Comparison of ENCODE assay signal across 10 mouse cellular contexts in genomic region chrX:110816609-110817008, GRCm38 (mm10). TPM values are rescaled to one million over a fixed set of nuclear protein-coding genes. Genes with fewer than 3 reads are reported as not detected.
A peak's percentile ranks its signal among the peaks of the same experiment; 100 is the strongest.
DNase-seq lines count a peak whose midpoint lies in the region; ATAC-seq and TF ChIP-seq lines count a peak whose summit lies in the region.
"Had no signal": no experiment of that assay in that cellular context is flagged by ENCODE, and none has a peak within 500 bp of the region (broad histone marks: within the 10 kb centered on the region; RNA-seq: fewer than 3 reads in every experiment).

No protein-coding gene starts in this region.

- 19% methylated on average over 16 of the region's 16 CpGs for WGBS in forebrain, embryonic 11.5 days
- WGBS in limb, embryonic 14.5 days = 12% methylated on average over 16 of the region's 16 CpGs

- H3K27ac ChIP-seq in forebrain, embryonic 11.5 days (ENCODE audit: low read depth, low read length) = no peak overlapping the region; the same call in 1 of the 2 replicates
- H3K27ac ChIP-seq in limb, embryonic 14.5 days (replicated peaks; ENCODE audit: low read depth, low read length) = no peak overlapping the region

- peak overlapping the region; percentile 59 for H3K9ac ChIP-seq in forebrain, embryonic 11.5 days (ENCODE audit: low read length)
- no peak overlapping the region for H3K9ac ChIP-seq in limb, embryonic 14.5 days (ENCODE audit: low read depth, low read length, severe bottlenecking)

- peak overlapping the region; percentile 50 for H3K4me2 ChIP-seq in forebrain, embryonic 11.5 days (ENCODE audit: low read depth, low read length, severe bottlenecking)
- 0 out of 2 replicates have a peak overlapping the region, but pooled peaks have one; percentile 15 for H3K4me2 ChIP-seq in limb, embryonic 14.5 days (replicated peaks; ENCODE audit: low read depth, low read length, severe bottlenecking)

- no peaks in the 10 kb centered on the region for H3K36me3 ChIP-seq in E14TG2a.4 (ENCODE audit: insufficient read depth, low read length)
- no peaks in the 10 kb centered on the region for H3K36me3 ChIP-seq in forebrain, embryonic 11.5 days (ENCODE audit: control insufficient read depth, insufficient read depth, low read length)
- no peaks in the 10 kb centered on the region for H3K36me3 ChIP-seq in limb, embryonic 14.5 days (ENCODE audit: control insufficient read depth, insufficient read depth, low read length)

- TF ChIP-seq CTCF in E14TG2a.4 (conservative IDR thresholded peaks at IDR 0.05; ENCODE audit: low read length) = no peak

- TF ChIP-seq POLR2A in limb, embryonic 14.5 days (IDR thresholded peaks at IDR 0.05; ENCODE audit: borderline replicate concordance, extremely low read depth, insufficient read depth, insufficient read length) = no peak

- no peaks in the 10 kb centered on the region; the same call in 1 of the 2 replicates for H3K4me1 ChIP-seq in E14TG2a.4 (replicated peaks; ENCODE audit: low read depth, low read length)
- H3K4me1 ChIP-seq in forebrain, embryonic 11.5 days (replicated peaks; ENCODE audit: control insufficient read depth, insufficient read depth, low read length) = peaks cover 2% of the 10 kb centered on the region; the same call in 1 of the 2 replicates
- H3K4me1 ChIP-seq in limb, embryonic 14.5 days (ENCODE audit: control insufficient read depth, insufficient read depth, low read length) = no peaks in the 10 kb centered on the region

- no peak for ATAC-seq in cerebellum, adult (ENCODE audit: insufficient number of reproducible peaks, low FRiP score, low TSS enrichment)
- ATAC-seq in forebrain, embryonic 11.5 days (replicated peaks; ENCODE audit: low FRiP score) = no peak
- ATAC-seq in limb, embryonic 14.5 days (ENCODE audit: low FRiP score, low read depth) = no peak

- H3K4me3 ChIP-seq in E14TG2a.4 (replicated peaks; ENCODE audit: low read length) = peak overlapping the region; percentile 10; the same call in 1 of the 2 replicates
- H3K4me3 ChIP-seq in forebrain, embryonic 11.5 days (ENCODE audit: low read depth, low read length) = peak overlapping the region; percentile 49
- no peak overlapping the region for H3K4me3 ChIP-seq in limb, embryonic 14.5 days (replicated peaks; ENCODE audit: low read length)
- H3K4me3 ChIP-seq: megakaryocyte, embryonic 14.5 days had no signal

- peak; percentile 2 for DNase-seq in cerebellum, postnatal 36 days
- DNase-seq in forebrain, embryonic 11.5 days (ENCODE audit: low spot score) = no peak
- no peak for DNase-seq in limb, embryonic 14.5 days (ENCODE audit: low spot score)
- no peak for DNase-seq in adipocyte (ENCODE audit: low spot score)
- no peak for DNase-seq in left cerebral cortex, adult 9 months (ENCODE audit: low spot score in 2 of 2)
- no peak for DNase-seq in lung, postnatal 10 days
- DNase-seq: B cell, adult 2 months had no signal

- no peaks in the 10 kb centered on the region for H3K9me3 ChIP-seq in E14TG2a.4 (ENCODE audit: low read length)
- no peaks in the 10 kb centered on the region for H3K9me3 ChIP-seq in forebrain, embryonic 11.5 days (ENCODE audit: control insufficient read depth, low read length)
- no peaks in the 10 kb centered on the region for H3K9me3 ChIP-seq in limb, embryonic 14.5 days (ENCODE audit: control insufficient read depth, low read length)

- peaks cover 33% of the 10 kb centered on the region for H3K27me3 ChIP-seq in E14TG2a.4 (ENCODE audit: insufficient read depth, low read length)
- no peaks in the 10 kb centered on the region for H3K27me3 ChIP-seq in forebrain, embryonic 11.5 days (ENCODE audit: control insufficient read depth, insufficient read depth, low read length)
- H3K27me3 ChIP-seq in limb, embryonic 14.5 days (ENCODE audit: control insufficient read depth, insufficient read depth, low read length) = peaks cover 10% of the 10 kb centered on the region

RNA-seq across cellular contexts. Expression of gene Pou3f4, which starts 2.5 kb away (rescaled TPM):
- polyA plus RNA-seq in forebrain, embryonic 11.5 days (2014; fragmentation: Nextera tagmentation; extraction: Ambion mirVana) = 8.3 and 10.1 TPM in 2 replicates
- 0.65 and 0.73 TPM in 2 replicates for polyA plus RNA-seq in limb, embryonic 14.5 days (2012; rRNA removed)
- polyA plus RNA-seq in limb, embryonic 14.5 days (2014; fragmentation: Nextera tagmentation; extraction: Ambion mirVana) = 0.19 and 0.30 TPM in 2 replicates

Comparison
In these comparisons a context has a peak if more than half of its experiments do, and no peak if none do; other contexts are left out.
1. DNase-seq: peak in cerebellum, postnatal 36 days (2 of 2); none in forebrain, embryonic 11.5 days (single experiment), limb, embryonic 14.5 days (single experiment), adipocyte (single experiment), left cerebral cortex, adult 9 months (0 of 2) and lung, postnatal 10 days (single experiment).